Mouse (Mus musculus) layer of hippocampus, postnatal 25 days (tissue): ENCODE measurements at regions not wholly inside any gene's neighbourhood (a gene's known extent, or its start where the extent isn't known, plus 50 kb on each side); places are given as distances from the start of the nearest gene placed in this dataset.
"Not testable (repeated sequence)": the region's sequence is repeated elsewhere in the genome, so short reads cannot be mapped to it uniquely, and the experiment has no call there.

Experiments used
- DNase-seq, 2 experiments: peaks; one replicate each; pipeline ENCODE4 v3.0.0; 2022; ENCODE audit warnings: mixed read lengths in 2 of 2, low spot score in 1 of 2; ENCODE audit errors: extremely low spot score in 1 of 2

- DNase-seq, result peak in 1 of 2 experiments; percentile 8
Observed at GRCm38 (mm10) chr5:25639187-25639586, 66.4 kb downstream of the Xrcc2 start.

DNA sequence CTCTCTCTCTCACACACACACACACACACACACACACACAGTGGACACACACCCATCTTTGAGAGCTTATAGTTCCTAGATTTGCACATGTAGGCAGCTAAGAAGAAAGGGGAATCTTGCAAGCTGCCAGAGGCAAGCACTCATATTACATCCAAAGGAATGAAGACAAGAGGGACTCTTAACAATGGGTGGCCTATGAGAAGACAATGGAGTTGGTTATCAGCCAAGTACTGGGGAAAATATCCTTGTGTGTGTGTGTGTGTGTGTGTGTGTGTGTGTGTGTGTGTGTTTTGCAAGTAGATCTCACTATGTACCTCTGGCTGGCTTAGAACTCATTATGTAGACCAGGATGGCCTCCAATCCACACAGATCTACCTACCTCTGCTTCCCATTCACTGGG is 67.5 kb downstream of the Xrcc2 start:
- no peak for DNase-seq

GRCm38 (mm10) chr5:25632861-25633535 is 72.6 kb downstream of the Xrcc2 start:
- no peak for DNase-seq

GRCm38 (mm10) chr5:25629731-25630130 is 75.9 kb downstream of the Xrcc2 start:
- DNase-seq, result no peak

DNA sequence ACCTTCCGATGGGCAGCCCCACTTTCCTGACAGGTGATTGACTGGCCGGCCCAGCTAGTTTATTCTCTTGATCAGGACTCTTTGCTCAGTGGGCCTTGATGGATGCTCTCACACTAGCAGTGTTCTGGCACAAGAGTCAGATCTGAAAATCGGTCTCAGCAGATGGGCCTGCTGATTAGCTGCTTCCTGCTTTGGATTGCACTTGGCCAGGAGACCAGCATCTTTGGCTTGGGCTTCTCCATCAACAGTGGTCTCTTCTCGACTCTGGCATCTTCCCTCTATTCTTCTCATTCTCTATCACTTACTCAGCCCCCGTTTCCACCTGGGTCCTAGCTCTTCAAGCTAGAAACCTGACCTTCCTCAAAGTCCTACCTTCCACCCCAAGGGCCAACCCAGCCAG is 77.1 kb downstream of the Xrcc2 start:
- no peak for DNase-seq

GRCm38 (mm10) chr5:25627086-25627485 is 78.5 kb downstream of the Xrcc2 start:
- no peak for DNase-seq

- no peak for DNase-seq
Observed at GRCm38 (mm10) chr5:25624029-25624428, 81.6 kb downstream of the Xrcc2 start.

DNA sequence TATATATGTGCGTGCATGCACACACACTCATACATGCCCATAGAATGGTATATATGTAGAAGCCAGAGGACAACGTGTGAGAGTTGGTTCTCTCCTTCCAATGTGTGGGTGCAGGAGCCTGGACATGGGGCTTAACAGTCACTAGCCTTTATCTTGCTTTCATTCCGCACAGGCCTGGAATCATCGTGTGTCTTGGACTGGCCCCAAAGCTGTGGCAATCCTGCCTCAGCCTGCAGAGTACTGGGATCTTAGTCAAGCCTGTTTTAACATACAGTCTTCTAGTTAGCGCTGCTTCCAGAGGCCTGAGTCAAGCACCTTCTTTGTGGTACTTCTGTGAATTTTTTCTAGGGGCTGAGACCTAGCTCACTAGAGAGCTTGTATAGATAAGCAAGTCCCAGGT is 85.8 kb downstream of the Xrcc2 start:
- no peak for DNase-seq

DNA sequence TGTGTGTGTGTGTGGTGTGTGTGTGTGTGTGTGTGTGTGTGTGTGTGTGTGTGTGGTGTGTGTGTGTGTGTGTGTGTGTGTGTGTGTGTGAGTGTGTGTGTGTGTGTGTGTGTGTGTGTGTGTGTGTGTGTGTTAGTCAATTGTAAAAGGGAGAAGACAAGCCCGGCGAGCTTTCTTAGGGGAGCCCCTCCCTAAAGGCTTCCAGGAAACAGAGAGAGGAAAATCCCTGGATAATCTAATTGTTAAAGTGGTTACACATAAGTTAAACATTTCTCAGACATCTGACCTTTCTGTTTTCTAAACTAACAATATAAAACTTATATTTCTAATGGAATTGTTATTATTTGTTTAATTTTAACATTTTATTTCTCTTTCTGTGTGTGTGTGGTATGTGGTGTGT is 86.3 kb downstream of the Xrcc2 start:
- DNase-seq, result not testable (repeated sequence)

- DNase-seq, result no peak
Observed at GRCm38 (mm10) chr5:25614659-25615061, 91.0 kb downstream of the Xrcc2 start.

- peak in 1 of 2 experiments; percentile 28 for DNase-seq
Observed at GRCm38 (mm10) chr5:25613844-25614658, 91.6 kb downstream of the Xrcc2 start.

GRCm38 (mm10) chr5:25612036-25612705 is 93.5 kb downstream of the Xrcc2 start:
- DNase-seq, result peak; percentile 14 to 37

DNA sequence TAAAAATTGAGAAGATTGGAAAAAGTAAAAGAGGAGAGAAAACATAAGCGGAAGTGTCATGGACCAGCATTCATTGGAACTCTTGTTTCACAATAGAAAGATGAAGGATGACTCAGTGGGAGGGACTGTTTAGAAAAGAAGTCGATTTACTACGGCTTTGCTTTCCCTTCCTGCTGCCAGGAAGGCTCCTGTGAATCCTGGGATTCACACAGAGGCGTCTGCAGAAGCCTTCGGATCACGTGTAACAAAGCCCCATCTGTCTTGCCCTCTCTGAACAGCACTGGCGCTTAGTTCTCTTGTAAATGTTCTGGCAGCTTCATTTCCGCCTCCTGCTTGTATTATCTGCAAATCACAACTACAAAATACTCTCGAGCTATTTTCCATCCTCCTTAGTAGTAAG is 94.0 kb downstream of the Cct8l1 start:
- peak in 1 of 2 experiments; percentile 35 for DNase-seq

GRCm38 (mm10) chr5:25602123-25602522 is 86.3 kb downstream of the Cct8l1 start:
- DNase-seq, result no peak

DNA sequence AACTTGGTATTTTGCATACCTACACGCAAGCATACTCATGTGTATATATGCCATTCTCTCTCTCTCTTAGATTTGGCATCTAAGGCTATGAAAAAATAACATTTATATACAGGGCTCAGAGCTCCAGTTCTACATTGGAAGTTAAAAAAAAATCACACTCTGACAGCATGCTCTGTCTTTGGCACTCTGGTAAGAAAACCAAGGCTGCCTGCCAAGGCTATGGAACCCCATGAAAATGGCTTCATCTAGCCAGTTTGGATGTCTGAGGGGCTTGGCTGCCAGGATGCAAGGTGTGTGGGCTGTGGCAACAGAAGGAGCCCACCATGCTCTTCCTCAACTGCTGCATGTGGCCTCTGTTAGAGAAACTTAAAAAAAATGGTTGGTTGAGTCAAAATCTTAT is 83.5 kb downstream of the Cct8l1 start:
- DNase-seq, result peak in 1 of 2 experiments; percentile 29

DNA sequence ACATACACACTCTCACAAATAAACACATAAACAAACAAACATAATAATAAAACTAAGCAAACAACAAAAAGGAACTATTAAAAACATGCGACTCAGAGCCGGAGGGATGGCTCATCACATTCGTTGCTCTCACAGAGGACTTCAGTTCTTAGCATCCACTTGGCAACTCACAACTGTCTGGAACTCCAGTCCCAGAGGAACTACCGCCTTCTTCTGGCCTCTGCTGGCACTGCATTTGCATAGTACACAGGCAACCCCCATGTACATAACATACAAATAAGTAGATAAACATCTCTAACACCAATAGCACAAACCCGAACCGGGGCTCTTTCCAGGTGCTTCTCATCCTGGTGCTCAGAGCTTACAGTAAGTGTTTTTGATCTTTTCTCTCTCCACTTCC is 81.9 kb downstream of the Cct8l1 start:
- DNase-seq, result no peak

- DNase-seq, result no peak
Observed at GRCm38 (mm10) chr5:25591709-25592108, 75.8 kb downstream of the Cct8l1 start.
